Mouse (Mus musculus) heart, postnatal 10 days (tissue): Measurements from ENCODE around the gene Rab4b. TPM values are rescaled to one million over a fixed set of nuclear protein-coding genes. Genes with fewer than 3 reads are reported as not detected.

Experiments
- DNase-seq, 2 experiments: peaks; one replicate each; pipeline ENCODE4 v3.0.0; 2021
- intact Hi-C: fragments of 180-260 bp; cut with DNase I; formaldehyde crosslinking; loops from one replicate; pipeline ENCODE4 v1.15.1; 2025
- total RNA-seq, 2 experiments: library from RNA; stranded (reverse); gene quantifications; 2 replicates each; pipeline ENCODE4 v1.2.3; 2021

Rab4b gene
- total RNA-seq, 2 experiments from 2014 or later: 21.9 to 22.8 TPM

- intact Hi-C loops: loop anchor here (5.0 to 10.0 kb wide), 2 partner anchors 168 to 310 kb away; partner anchors contain the start of gene Sertad3
- DNase-seq: no peak
Measured at GRCm38 (mm10) chr7:27164112-27164947, 14.4 kb downstream of the Rab4b start.

DNA sequence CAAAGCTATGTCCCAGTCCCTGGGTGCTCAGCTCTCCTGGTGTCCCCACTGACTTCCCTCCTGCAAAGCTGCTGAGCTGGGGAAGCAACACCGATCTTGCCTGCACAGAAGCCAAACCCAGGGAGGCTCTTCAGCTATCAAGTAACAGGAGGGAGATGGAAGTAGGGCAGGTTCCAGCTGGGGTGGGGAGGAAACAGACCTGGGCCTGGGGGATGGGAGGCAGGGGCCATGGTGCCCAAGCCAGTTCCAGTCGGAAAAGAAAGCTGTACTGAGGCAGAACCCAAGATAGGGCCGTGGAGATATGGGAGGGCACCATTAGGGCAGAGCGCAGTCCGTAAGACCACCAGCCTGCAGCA is 15.3 kb downstream of the Rab4b start:
- intact Hi-C loops: loop anchor here (5.0 to 10.0 kb wide), 2 partner anchors 169 to 311 kb away; partner anchors contain the start of gene Sertad3

GRCm38 (mm10) chr7:27162780-27163449 is 15.8 kb downstream of the Rab4b start:
- no peak for DNase-seq
- intact Hi-C loops: loop anchor here (5.0 to 10.0 kb wide), 2 partner anchors 169 to 312 kb away; partner anchors contain the start of gene Sertad3

More for the DNA sequence above, 15.3 kb downstream of the Rab4b start:
- DNase-seq: no peak

- DNase-seq: no peak
- intact Hi-C loops: loop anchor here (5.0 to 10.0 kb wide), 2 partner anchors 171 to 313 kb away; partner anchors contain the start of gene Sertad3
Measured at GRCm38 (mm10) chr7:27161744-27162143, 17.0 kb downstream of the Rab4b start.

DNA sequence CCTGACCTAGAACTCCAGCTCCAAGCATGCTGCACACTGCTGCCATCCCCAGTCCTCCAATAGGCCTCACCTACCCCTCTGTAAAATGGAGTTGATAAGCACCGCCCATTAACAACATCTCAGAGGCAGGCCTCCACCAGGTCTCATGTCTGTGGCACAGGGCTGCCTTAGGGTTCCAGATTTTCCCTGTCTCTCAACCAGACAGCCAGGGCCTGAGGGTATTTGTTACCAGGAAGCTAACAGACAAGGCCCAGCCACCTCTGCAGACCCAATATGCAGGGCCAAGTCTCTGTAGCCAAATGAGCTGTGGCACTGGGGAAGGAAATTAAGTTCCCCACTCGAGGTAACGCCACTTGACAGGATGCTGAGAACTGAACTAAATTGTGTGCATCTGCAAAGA is 17.8 kb downstream of the Rab4b start:
- intact Hi-C loops: loop anchor here (5.0 to 10.0 kb wide), 2 partner anchors 171 to 314 kb away; partner anchors contain the start of gene Sertad3
- no peak for DNase-seq

DNA sequence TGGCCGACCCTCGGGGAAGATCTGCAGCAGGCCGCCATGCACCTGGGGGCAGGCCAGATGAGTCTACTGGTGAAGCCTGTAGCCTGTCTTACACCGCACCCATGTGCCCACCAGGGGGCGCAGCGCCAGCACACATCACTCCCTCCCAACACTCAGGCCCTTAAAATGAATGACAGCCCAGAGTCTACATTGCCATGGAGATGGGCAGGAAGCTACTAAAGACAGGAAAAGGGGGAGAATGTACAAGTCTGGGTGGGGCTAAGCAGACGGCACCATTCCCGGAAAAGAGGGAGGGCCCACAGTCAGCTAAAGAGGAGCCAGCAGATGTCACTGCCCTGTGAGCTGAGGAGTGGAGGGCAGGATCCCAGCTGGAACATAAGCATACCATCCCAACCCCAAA is 18.8 kb downstream of the Rab4b start:
- intact Hi-C loops: loop anchor here (5.0 to 10.0 kb wide), 2 partner anchors 172 to 315 kb away; partner anchors contain the start of gene Sertad3

GRCm38 (mm10) chr7:27159256-27159655 is 19.4 kb downstream of the Rab4b start:
- intact Hi-C loops: no loop called here
- DNase-seq: no peak

More for the DNA sequence above, 18.8 kb downstream of the Rab4b start:
- peak; percentile 88 to 91 for DNase-seq

GRCm38 (mm10) chr7:27158171-27158570 is 20.5 kb downstream of the Rab4b start:
- intact Hi-C loops: no loop called here
- DNase-seq: no peak

DNA sequence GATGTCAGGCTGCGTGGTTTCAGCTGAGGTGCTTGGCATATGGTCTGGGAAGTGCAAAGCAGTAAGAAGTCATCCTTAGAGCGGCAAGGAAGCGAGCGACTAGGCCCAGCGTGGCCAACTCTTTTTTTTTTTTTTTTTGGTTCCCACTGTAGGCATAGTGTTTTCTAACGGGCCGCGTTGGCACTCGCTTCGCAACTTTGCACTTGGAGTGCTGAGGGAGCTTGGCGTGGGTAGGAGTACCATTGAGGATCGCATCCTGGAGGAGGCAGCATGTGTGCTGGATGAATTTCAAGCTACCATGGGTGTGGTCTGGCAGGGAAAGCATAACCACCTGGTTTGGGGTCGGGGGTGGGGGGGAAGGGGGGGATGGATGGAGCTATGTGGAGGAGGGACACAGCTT is 22.7 kb downstream of the Rab4b start:
- no peak for DNase-seq
- intact Hi-C loops: no loop called here

DNA sequence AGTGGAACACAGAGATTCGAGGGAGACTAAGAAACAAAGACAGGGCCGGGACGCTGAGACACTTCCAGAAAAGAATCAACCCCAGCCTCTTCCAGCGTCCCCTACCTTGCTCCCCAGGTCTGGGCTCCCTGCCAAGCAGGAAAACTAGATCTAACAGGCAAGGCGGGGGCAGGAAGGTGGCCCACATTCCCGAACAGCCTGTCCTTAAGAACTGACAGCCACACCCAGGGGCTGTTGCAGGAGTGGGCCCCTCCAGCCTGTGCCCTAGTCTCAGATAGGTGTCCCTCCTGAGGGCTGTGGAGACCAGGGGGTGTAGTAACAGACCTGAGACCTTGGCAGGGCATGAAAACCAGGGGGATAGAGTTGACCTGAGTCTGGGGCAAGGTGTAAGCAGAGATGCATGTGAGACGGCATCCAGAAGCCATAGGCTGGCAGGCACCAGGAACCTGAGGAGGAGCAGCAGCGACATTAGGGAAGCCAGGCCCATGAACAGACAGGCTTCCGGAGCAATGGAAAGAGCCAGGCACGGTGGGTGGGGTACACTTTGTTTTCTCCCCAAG is 25.4 kb downstream of the Rab4b start, which contains the start of gene Cyp2t4:
Gene Cyp2t4 (plus strand): TSS at position 510 of the 560 bp plus-strand sequence.
- DNase-seq: peak in 1 of 2 experiments; percentile 30
- intact Hi-C loops: no loop called here

DNA sequence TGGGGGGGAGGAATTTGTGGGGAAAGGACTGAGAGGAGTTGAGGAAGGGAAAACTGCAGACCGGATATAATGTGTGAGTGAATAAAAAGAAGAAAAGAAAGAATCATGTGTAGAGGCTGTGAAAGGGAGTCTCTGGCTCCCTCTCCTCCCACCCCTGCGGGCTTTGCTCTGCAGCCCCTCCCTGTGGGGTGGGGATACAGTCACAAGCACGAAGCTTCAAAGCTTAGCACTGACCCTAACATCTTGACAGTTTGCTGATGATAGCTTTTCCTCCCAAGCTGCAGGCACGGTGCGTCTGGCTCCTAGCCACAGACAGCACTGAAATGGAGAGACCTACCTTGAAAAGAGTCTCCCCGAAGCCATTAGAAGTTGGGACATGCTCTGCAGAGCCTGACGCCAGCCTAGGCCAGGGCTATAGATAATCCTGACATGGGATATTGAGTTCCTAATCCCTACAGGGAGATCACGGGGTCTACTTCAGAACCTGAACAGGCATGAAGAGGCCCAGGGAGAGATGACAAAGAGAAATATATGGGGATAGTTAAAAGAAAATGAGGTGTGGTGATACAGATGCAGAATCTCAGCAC is 42.2 kb downstream of the Rab4b start:
- DNase-seq: no peak
- intact Hi-C loops: no loop called here

DNA sequence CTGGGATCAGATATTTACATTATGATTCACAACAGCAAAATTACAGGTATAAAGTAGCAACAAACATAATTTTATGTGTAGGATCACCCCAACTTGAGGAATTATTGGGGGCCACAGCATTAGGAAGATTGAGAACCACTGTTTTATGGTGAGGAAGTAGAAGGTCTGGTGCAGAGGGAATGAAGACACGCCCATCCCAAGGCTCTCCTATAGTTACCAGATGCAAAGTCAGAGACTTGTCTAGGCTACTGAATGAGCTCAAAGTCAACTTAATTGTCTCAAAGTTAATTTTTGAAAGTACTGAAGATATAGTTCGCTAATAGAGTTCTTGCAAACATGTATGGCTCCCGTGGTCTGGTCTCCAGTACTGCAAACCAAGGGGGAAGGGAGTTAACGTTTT is 44.9 kb downstream of the Rab4b start:
- intact Hi-C loops: loop anchor here (2.0 kb wide), 1 partner anchor 143 kb away; no protein-coding TSS in a partner anchor
- DNase-seq: no peak

DNA sequence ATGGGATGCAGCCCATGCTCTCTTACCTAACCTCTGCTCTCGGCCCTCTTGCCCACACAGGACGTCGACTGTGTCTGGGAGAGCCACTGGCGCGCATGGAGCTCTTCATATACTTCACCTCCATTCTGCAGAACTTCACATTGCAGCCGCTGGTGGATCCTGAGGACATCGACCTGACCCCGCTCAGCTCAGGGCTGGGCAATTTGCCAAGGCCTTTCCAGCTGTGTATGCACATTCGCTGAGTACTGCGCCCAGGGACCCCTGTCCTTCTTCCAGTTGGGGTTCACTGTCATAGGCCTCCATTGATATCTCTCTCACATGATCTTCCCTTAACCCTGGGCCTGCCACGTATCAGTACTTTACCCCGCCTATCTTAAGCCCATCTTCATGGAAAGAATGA is 45.5 kb downstream of the Rab4b start:
- intact Hi-C loops: loop anchor here (2.0 kb wide), 1 partner anchor 144 kb away; no protein-coding TSS in a partner anchor
- peak; percentile 14 to 26 for DNase-seq

DNA sequence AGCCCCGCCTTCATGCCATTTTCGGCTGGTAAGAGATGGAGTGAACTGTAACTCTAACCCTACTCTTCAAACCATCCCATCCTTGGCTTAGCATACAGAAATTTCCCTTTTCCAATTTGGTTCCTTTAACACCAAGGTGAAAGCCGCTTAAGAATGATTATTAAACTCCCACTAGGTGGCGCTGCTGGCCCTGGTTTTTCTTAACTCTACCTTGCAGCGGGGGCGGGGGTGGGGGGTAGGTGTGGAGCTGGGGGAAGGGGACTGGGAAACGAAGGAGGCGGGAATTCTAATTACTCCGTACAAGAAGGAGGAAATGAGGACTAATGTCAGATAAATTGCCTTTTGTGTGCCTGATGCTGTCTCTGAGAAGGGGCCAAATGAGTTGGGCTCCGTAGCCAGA is 46.1 kb downstream of the Rab4b start:
- DNase-seq: peak; percentile 43 to 76
- intact Hi-C loops: loop anchor here (1.0 to 2.0 kb wide), 2 partner anchors 144 to 153 kb away; no protein-coding TSS in a partner anchor

GRCm38 (mm10) chr7:27131387-27131786 is 47.3 kb downstream of the Rab4b start:
- DNase-seq: no peak
- intact Hi-C loops: no loop called here

DNA sequence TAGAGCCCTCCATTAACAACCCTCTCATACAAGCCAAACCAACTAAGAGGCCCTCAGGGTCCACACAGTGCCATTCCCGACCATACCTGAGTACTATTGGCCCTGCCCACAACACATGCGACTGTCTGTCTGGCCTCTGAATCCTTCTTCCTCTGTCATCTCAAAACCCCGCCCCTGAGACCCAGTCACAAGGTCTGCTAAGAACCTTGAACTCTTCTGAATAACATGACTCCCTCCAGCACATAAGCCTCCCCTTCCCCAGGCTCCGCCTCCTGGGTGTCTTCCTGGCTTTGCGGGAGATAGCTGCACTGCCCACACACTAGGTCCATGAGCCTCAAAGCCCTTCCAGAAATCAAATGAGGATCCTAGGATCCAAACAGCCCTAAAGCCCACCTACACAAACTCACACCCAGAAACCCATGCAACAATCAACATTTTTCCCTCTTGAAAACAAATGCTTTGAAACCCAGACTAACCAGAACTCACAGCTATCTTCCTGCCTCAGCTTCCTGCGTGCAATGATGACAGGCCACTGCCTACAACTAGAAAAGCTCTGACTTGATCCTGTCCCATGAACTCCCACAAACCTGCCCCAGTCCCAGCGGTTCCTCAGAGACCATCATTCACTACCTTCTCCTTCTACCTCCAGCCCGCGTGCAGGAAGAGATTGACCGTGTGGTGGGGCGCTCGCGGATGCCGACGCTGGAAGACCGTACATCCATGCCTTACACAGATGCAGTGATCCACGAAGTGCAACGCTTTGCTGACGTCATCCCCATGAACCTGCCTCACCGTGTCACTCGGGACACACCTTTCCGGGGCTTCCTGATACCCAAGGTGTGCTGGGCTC is 48.0 kb downstream of the Rab4b start:
- no peak for DNase-seq

GRCm38 (mm10) chr7:27129811-27130210 is 48.9 kb downstream of the Rab4b start:
- DNase-seq: no peak
- intact Hi-C loops: loop anchor here (10.0 kb wide), 1 partner anchor 1275 kb away; no protein-coding TSS in a partner anchor

More for the DNA sequence above, 48.0 kb downstream of the Rab4b start:
- intact Hi-C loops: no loop called here

GRCm38 (mm10) chr7:27128946-27129345 is 49.8 kb downstream of the Rab4b start:
- intact Hi-C loops: loop anchor here (10.0 kb wide), 1 partner anchor 1274 kb away; no protein-coding TSS in a partner anchor
- DNase-seq: no peak

- intact Hi-C loops: loop anchor here (10.0 kb wide), 1 partner anchor 1273 kb away; no protein-coding TSS in a partner anchor
- DNase-seq: peak; percentile 40 to 41
Measured at GRCm38 (mm10) chr7:27128162-27128561, 50.5 kb downstream of the Rab4b start.
